Mouse (Mus musculus): ENCODE data around the gene Mctp1. TPM values are rescaled to one million over a fixed set of nuclear protein-coding genes. Genes with fewer than 3 reads are reported as not detected.

The Mctp1 gene
- polyA plus RNA-seq, 1 experiment from 2014 or later: 1.8 TPM

GRCm38 (mm10) chr13:76857024-76857423, 472.7 kb downstream of the Mctp1 start:
- H3K9me3 ChIP-seq (ENCODE audit: control insufficient read depth, low read depth, low read length): no peaks in the 10 kb centered on the region
- H3K4me3 ChIP-seq (ENCODE audit: low read depth, low read length): no peak overlapping the region
- ATAC-seq (ENCODE audit: insufficient number of reproducible peaks, insufficient read depth, low FRiP score, low read depth): no peak
- 60% methylated on average over 5 of the region's 5 CpGs for WGBS
- H3K4me1 ChIP-seq (ENCODE audit: control insufficient read depth, insufficient read depth, low read length): no peaks in the 10 kb centered on the region
- H3K4me2 ChIP-seq (replicated peaks; ENCODE audit: low read depth, low read length): no peak overlapping the region
- H3K27me3 ChIP-seq (ENCODE audit: control insufficient read depth, insufficient read depth, low read length): no peaks in the 10 kb centered on the region
- no peaks in the 10 kb centered on the region for H3K36me3 ChIP-seq (ENCODE audit: control insufficient read depth, insufficient read depth, low read length)
- H3K27ac ChIP-seq (ENCODE audit: low read length): no peak overlapping the region
- H3K9ac ChIP-seq (replicated peaks; ENCODE audit: low read depth, low read length): no peak overlapping the region

DNA sequence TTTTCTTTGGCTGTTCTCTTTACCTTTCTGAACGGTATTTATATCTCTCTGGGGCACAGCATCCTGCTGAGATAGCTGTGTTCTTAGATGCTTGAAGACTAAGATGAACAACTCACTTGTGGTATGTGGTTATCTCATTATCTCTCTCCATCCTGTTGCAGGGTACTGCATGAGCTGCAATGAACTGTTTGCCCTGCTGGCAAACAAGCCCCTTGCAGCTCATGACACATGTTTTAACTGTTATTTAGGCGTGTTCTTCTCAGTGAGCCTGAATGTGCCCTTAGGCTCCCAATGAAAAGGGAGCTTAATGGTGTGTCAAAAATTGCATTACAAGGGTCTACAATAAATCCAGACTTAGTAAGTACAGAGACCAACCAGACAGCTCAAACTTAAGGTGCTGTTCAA, 473.7 kb downstream of the Mctp1 start:
- Histone ChIP-seq H3K4me1 (ENCODE audit: control insufficient read depth, insufficient read depth, low read length) (no peaks in the 10 kb centered on the region), H3K27me3 (ENCODE audit: control insufficient read depth, insufficient read depth, low read length) (no peaks in the 10 kb centered on the region), H3K4me2 (replicated peaks; ENCODE audit: low read depth, low read length) (no peak overlapping the region), H3K9ac (replicated peaks; ENCODE audit: low read depth, low read length) (no peak overlapping the region), H3K27ac (ENCODE audit: low read length) (no peak overlapping the region), H3K36me3 (ENCODE audit: control insufficient read depth, insufficient read depth, low read length) (no peaks in the 10 kb centered on the region), H3K9me3 (ENCODE audit: control insufficient read depth, low read depth, low read length) (no peaks in the 10 kb centered on the region), H3K4me3 (ENCODE audit: low read depth, low read length) (no peak overlapping the region)
- WGBS: 46% methylated on average over 2 of the region's 2 CpGs
- no peak for ATAC-seq (ENCODE audit: insufficient number of reproducible peaks, insufficient read depth, low FRiP score, low read depth)

DNA sequence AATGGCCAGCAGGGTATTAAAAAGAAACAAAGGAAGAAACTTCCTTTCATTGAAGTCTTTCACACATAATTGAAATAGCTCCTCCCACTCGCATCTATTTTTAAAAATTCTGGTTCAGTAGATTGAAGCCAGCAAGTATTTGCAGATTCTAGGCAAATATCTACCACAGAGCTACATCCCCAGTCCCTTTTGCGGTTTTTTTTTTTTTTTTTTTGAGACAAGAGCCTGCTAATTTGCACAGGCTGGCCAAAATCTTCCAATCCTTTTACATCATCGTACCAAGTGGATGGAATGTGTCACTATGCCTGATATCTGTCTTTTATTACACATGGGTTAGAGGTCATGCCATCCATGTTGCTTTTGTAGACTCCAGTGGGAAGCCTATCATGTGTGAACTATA, 486.0 kb downstream of the Mctp1 start:
- Histone ChIP-seq H3K4me1 (ENCODE audit: control insufficient read depth, insufficient read depth, low read length) (no peaks in the 10 kb centered on the region), H3K27ac (ENCODE audit: low read length) (no peak overlapping the region), H3K4me2 (replicated peaks; ENCODE audit: low read depth, low read length) (no peak overlapping the region), H3K9me3 (ENCODE audit: control insufficient read depth, low read depth, low read length) (no peaks in the 10 kb centered on the region), H3K4me3 (ENCODE audit: low read depth, low read length) (no peak overlapping the region), H3K36me3 (ENCODE audit: control insufficient read depth, insufficient read depth, low read length) (no peaks in the 10 kb centered on the region), H3K27me3 (ENCODE audit: control insufficient read depth, insufficient read depth, low read length) (no peaks in the 10 kb centered on the region), H3K9ac (replicated peaks; ENCODE audit: low read depth, low read length) (no peak overlapping the region)
- no peak for ATAC-seq (ENCODE audit: insufficient number of reproducible peaks, insufficient read depth, low FRiP score, low read depth)
- WGBS: 83% methylated on average over 3 of the region's 3 CpGs

DNA sequence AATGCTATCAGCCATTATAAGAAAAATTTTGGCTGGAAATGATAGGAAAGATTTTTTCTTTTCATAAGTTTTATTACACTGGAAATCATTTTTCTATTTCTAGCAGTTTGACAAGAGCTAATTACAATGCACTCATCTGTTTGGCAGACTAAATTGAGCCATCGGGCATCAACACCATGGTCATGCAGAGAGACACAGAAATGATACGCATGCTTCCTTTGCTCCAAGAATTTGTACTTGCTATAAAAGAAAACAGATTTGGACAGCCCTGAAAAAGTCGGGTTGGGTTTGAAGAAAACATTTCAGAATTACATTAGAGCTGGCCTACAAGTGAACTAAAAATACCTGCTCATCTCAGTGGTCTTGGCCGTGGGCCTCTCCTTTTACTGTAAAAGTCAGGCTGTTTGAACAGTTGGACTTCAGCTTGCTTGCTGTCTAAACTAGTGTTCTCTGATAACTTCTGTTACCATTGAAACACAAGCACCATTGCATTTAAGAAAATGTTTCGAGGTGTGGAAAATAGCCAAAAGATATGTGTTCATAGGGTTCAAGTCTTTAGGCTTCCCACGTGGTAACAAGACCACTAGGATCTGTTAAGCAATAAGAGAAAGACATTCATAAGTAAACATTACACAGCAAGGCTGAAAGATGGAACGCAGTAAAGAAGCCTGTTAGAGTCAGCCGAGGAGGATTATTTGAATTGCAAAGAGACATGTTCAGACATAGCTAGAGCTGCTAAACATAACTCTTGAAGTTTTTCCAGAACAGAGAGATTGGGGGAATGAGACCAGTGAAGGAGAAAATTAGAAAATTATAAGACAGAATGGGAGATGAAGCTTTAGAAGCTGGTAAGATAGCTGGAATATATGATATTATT, 493.8 kb downstream of the Mctp1 start:
- no peaks in the 10 kb centered on the region for H3K36me3 ChIP-seq (ENCODE audit: control insufficient read depth, insufficient read depth, low read length)
- H3K4me1 ChIP-seq (ENCODE audit: control insufficient read depth, insufficient read depth, low read length): no peaks in the 10 kb centered on the region
- no peak for ATAC-seq (ENCODE audit: insufficient number of reproducible peaks, insufficient read depth, low FRiP score, low read depth)
- no peak overlapping the region for H3K9ac ChIP-seq (replicated peaks; ENCODE audit: low read depth, low read length)
- H3K9me3 ChIP-seq (ENCODE audit: control insufficient read depth, low read depth, low read length): no peaks in the 10 kb centered on the region
- H3K27me3 ChIP-seq (ENCODE audit: control insufficient read depth, insufficient read depth, low read length): no peaks in the 10 kb centered on the region
- H3K4me3 ChIP-seq (ENCODE audit: low read depth, low read length): no peak overlapping the region
- no peak overlapping the region for H3K27ac ChIP-seq (ENCODE audit: low read length)
- H3K4me2 ChIP-seq (replicated peaks; ENCODE audit: low read depth, low read length): no peak overlapping the region
- 64% methylated on average over 8 of the region's 8 CpGs for WGBS

GRCm38 (mm10) chr13:76879008-76879407, 494.7 kb downstream of the Mctp1 start:
- ATAC-seq (ENCODE audit: insufficient number of reproducible peaks, insufficient read depth, low FRiP score, low read depth): no peak
- Histone ChIP-seq H3K4me2 (replicated peaks; ENCODE audit: low read depth, low read length) (no peak overlapping the region), H3K9ac (replicated peaks; ENCODE audit: low read depth, low read length) (no peak overlapping the region), H3K4me3 (ENCODE audit: low read depth, low read length) (no peak overlapping the region), H3K27ac (ENCODE audit: low read length) (no peak overlapping the region), H3K27me3 (ENCODE audit: control insufficient read depth, insufficient read depth, low read length) (no peaks in the 10 kb centered on the region), H3K9me3 (ENCODE audit: control insufficient read depth, low read depth, low read length) (no peaks in the 10 kb centered on the region), H3K36me3 (ENCODE audit: control insufficient read depth, insufficient read depth, low read length) (no peaks in the 10 kb centered on the region), H3K4me1 (ENCODE audit: control insufficient read depth, insufficient read depth, low read length) (no peaks in the 10 kb centered on the region)
- 66% methylated on average over 3 of the region's 3 CpGs for WGBS

GRCm38 (mm10) chr13:76884517-76885092, 500.3 kb downstream of the Mctp1 start:
- H3K36me3 ChIP-seq (ENCODE audit: control insufficient read depth, insufficient read depth, low read length): no peaks in the 10 kb centered on the region
- no peaks in the 10 kb centered on the region for H3K9me3 ChIP-seq (ENCODE audit: control insufficient read depth, low read depth, low read length)
- H3K27ac ChIP-seq (ENCODE audit: low read length): no peak overlapping the region
- WGBS: 79% methylated on average over 8 of the region's 8 CpGs
- no peaks in the 10 kb centered on the region for H3K27me3 ChIP-seq (ENCODE audit: control insufficient read depth, insufficient read depth, low read length)
- no peak for ATAC-seq (ENCODE audit: insufficient number of reproducible peaks, insufficient read depth, low FRiP score, low read depth)
- no peaks in the 10 kb centered on the region for H3K4me1 ChIP-seq (ENCODE audit: control insufficient read depth, insufficient read depth, low read length)
- no peak overlapping the region for H3K4me3 ChIP-seq (ENCODE audit: low read depth, low read length)
- H3K9ac ChIP-seq (replicated peaks; ENCODE audit: low read depth, low read length): no peak overlapping the region
- H3K4me2 ChIP-seq (replicated peaks; ENCODE audit: low read depth, low read length): no peak overlapping the region

- no peak overlapping the region for H3K4me3 ChIP-seq (ENCODE audit: low read depth, low read length)
Observed at GRCm38 (mm10) chr13:76892987-76893386, 508.7 kb downstream of the Mctp1 start.

DNA sequence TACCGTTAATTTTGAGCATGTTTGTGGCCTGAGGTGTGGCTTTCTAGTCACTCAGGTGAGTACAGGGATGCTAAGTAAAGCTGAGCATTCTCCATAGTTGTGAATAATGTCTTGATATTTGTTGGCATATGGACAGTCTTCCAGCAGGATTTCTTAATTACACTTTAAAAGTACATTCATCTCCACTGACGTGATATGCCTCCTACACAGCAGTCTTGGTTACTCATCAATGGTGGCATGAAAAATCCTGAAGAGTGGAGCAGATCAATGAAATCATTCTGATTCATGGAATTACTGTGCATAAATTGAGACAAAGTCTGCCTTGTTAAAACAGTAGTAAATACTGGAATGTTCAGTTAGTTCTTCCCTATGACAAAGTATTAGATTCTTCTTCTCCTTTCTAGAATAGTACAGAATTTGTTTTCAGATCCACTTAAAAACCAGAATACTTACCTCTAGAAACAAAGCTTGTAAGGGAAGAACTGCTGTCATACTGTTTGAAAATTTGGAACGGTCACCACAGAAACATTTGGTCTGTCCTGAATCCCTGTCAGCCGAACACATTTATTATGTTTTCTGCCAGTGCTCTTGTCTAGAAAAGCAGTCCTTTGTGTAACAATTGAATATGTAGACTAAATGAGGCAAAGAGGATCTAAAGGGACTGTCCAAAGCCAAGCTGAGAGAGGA, 511.6 kb downstream of the Mctp1 start:
- H3K27me3 ChIP-seq (ENCODE audit: control insufficient read depth, insufficient read depth, low read length): no peaks in the 10 kb centered on the region
- H3K9me3 ChIP-seq (ENCODE audit: control insufficient read depth, low read depth, low read length): no peaks in the 10 kb centered on the region
- H3K36me3 ChIP-seq (ENCODE audit: control insufficient read depth, insufficient read depth, low read length): no peaks in the 10 kb centered on the region
- H3K27ac ChIP-seq (ENCODE audit: low read length): no peak overlapping the region
- no peak overlapping the region for H3K9ac ChIP-seq (replicated peaks; ENCODE audit: low read depth, low read length)
- no peak overlapping the region for H3K4me3 ChIP-seq (ENCODE audit: low read depth, low read length)
- H3K4me1 ChIP-seq (ENCODE audit: control insufficient read depth, insufficient read depth, low read length): no peaks in the 10 kb centered on the region
- no peak for ATAC-seq (ENCODE audit: insufficient number of reproducible peaks, insufficient read depth, low FRiP score, low read depth)
- WGBS: 81% methylated on average over 4 of the region's 4 CpGs
- H3K4me2 ChIP-seq (replicated peaks; ENCODE audit: low read depth, low read length): no peak overlapping the region

More at GRCm38 (mm10) chr13:76892987-76893386, 508.7 kb downstream of the Mctp1 start:
- no peaks in the 10 kb centered on the region for H3K4me1 ChIP-seq (ENCODE audit: control insufficient read depth, insufficient read depth, low read length)
- no peak overlapping the region for H3K4me2 ChIP-seq (replicated peaks; ENCODE audit: low read depth, low read length)
- no peaks in the 10 kb centered on the region for H3K27me3 ChIP-seq (ENCODE audit: control insufficient read depth, insufficient read depth, low read length)
- no peak overlapping the region for H3K27ac ChIP-seq (ENCODE audit: low read length)
- H3K9me3 ChIP-seq (ENCODE audit: control insufficient read depth, low read depth, low read length): no peaks in the 10 kb centered on the region
- no peaks in the 10 kb centered on the region for H3K36me3 ChIP-seq (ENCODE audit: control insufficient read depth, insufficient read depth, low read length)
- no peak overlapping the region for H3K9ac ChIP-seq (replicated peaks; ENCODE audit: low read depth, low read length)
- no peak for ATAC-seq (ENCODE audit: insufficient number of reproducible peaks, insufficient read depth, low FRiP score, low read depth)

All from stomach, embryonic 14.5 days (tissue).